Mouse (Mus musculus) bone marrow, adult 2 months (tissue): Measurements from ENCODE around the gene Hnrnpll.

Experiments used
- CTCF ChIP-seq: fragments of 200-500 bp; IDR thresholded peaks from 2 replicates; pipeline ENCODE4 v1.5.1; 2011; ENCODE audit warnings: low read length, control low read depth; ENCODE audit not compliant: control insufficient read depth, insufficient read depth
- POLR2A ChIP-seq: fragments of 200-500 bp; IDR thresholded peaks from 2 replicates; pipeline ENCODE4 v1.6.1; 2011; ENCODE audit warnings: low read depth, mild to moderate bottlenecking, control low read depth, low read length, borderline replicate concordance; ENCODE audit not compliant: control insufficient read depth

GRCm38 (mm10) chr17:80090551-80090950 lies 28.4 kb upstream of the Hnrnpll start:
- TF ChIP-seq CTCF (no peak), POLR2A (no peak)
